Mouse (Mus musculus): ENCODE data around the gene Slc25a35. TPM values are rescaled to one million over a fixed set of nuclear protein-coding genes. Genes with fewer than 3 reads are reported as not detected.
"Not testable (repeated sequence)": the region's sequence is repeated elsewhere in the genome, so short reads cannot be mapped to it uniquely, and the experiment has no call there.

Gene Slc25a35
- polyA plus RNA-seq, 1 experiment from 2014 or later, result 4.1 TPM

DNA sequence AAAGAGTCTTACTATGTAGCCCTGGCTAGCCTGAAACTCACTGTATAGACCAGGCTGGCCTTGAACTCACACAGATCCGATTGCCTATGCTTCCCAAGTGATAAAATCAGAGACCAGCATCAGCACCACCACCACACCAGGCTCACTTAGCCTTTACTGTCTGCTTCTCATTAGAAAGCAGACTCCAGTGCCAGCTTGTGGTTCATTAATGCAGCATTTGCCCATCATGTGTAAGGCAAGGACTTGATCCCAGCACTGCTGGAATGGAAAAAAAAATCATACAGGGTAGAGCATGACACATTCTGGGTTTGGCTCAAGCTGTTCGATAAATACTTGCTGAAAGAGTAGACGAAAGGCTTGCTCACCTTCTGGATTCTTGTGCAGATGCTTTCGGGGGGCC lies 21.9 kb upstream of the Slc25a35 start:
- Histone ChIP-seq H3K4me1 (peaks cover 5% of the 10 kb centered on the region; the same call in 1 of the 2 replicates), H3K27ac (no peak overlapping the region), H3K9ac (no peak overlapping the region), H3K27me3 (peaks cover 12% of the 10 kb centered on the region), H3K9me3 (no peaks in the 10 kb centered on the region), H3K4me3 (no peak overlapping the region), H3K36me3 (no peaks in the 10 kb centered on the region), H3K4me2 (replicated peaks) (no peak overlapping the region)
- 84% methylated on average over 4 of the region's 4 CpGs for WGBS
- ATAC-seq (ENCODE audit: insufficient number of reproducible peaks, insufficient read depth, low FRiP score, low TSS enrichment), result no peak

DNA sequence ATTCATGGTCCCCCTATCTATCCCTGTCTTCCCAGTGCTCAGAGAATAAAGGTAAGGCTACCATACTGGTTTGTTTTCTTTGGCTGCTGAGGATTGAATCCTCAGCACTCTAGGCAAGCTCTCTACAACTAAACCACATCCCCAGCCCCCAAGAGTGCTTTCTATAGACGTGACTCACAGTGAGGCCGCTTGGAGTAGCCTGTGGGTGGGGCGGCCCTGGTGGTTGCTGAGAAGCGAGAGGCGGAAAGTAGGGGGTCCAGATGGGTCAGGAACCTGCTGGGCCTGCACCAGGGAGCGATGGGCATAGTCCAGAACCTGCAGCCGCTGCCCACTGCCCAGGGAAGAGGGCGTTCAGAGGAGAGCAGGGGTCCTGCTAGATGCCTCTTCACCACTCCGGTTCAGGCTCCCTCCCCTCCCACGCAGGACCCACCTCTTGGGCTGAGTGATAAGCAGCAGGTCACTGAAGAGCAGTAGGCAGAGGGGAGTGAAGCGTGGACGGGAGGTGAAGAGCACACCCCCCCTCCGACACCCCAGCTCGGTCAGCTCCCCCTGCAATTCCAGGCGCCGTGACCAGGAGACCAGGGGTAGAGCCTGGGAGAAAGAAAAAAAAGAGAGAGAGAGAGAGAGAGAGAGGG lies 21.0 kb upstream of the Slc25a35 start:
- no peak for ATAC-seq (ENCODE audit: insufficient number of reproducible peaks, insufficient read depth, low FRiP score, low TSS enrichment)
- 13% methylated on average over 16 of the region's 16 CpGs for WGBS
- Histone ChIP-seq H3K36me3 (no peaks in the 10 kb centered on the region), H3K4me1 (peaks cover 7% of the 10 kb centered on the region; the same call in 1 of the 2 replicates), H3K27me3 (peaks cover 20% of the 10 kb centered on the region), H3K4me2 (replicated peaks) (peak overlapping the region; percentile 35), H3K9ac (peak overlapping the region; percentile 29; the same call in 1 of the 2 replicates), H3K4me3 (peak overlapping the region; percentile 15), H3K9me3 (no peaks in the 10 kb centered on the region), H3K27ac (no peak overlapping the region)

DNA sequence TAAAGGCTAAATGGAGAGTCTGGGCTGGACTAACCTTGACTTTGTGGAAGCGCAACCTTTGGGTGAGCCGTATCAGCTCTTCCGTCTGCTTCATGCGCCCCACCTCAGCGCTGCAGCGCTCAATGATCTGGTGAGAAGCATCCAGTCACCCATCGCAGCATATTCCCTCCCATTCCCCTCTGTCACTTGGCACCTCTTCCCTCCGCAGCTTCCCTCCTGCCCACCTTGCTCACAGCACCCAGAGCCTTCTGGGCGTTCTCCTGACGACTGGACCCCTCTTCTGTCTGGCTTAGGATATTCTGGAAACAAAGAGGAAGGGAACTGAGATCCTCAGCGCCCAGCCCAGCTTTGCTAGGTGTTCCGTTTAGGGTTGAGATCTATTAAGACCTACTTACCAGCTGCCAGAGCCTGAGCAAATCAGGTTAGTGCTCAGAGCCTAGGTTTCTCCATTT lies 20.4 kb upstream of the Slc25a35 start:
- no peaks in the 10 kb centered on the region for H3K9me3 ChIP-seq
- no peak overlapping the region; the same call in 1 of the 2 replicates for H3K9ac ChIP-seq
- H3K27ac ChIP-seq, result no peak overlapping the region
- peaks cover 7% of the 10 kb centered on the region; the same call in 1 of the 2 replicates for H3K4me1 ChIP-seq
- peak overlapping the region; percentile 15 for H3K4me3 ChIP-seq
- peaks cover 22% of the 10 kb centered on the region for H3K27me3 ChIP-seq
- WGBS, result 7% methylated on average over 12 of the region's 12 CpGs
- H3K36me3 ChIP-seq, result no peaks in the 10 kb centered on the region
- no peak for ATAC-seq (ENCODE audit: insufficient number of reproducible peaks, insufficient read depth, low FRiP score, low TSS enrichment)
- H3K4me2 ChIP-seq (replicated peaks), result peak overlapping the region; percentile 35

DNA sequence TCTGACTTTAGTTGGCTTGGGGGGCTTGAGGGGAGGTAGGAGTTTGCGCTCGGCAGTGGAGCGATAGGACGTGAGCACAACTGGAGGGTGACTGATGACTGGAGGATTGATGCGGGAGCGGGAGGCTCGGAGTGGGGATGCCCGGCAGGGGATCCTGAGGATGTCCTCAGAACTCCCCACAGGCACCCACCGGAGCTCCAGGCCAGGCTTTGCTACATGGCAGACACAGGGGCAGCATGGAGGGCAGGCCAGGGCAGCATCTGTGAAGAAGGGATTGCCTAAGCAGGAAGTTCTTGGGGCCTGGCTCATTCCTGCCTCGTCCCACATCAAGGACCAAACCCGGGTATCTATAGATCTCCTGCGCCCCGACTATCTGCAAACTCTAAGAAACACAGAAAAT lies 14.0 kb upstream of the Slc25a35 start:
- Histone ChIP-seq H3K27ac (no peak overlapping the region), H3K4me1 (peaks cover 21% of the 10 kb centered on the region), H3K9ac (no peak overlapping the region), H3K4me3 (peak overlapping the region; percentile 36), H3K9me3 (no peaks in the 10 kb centered on the region), H3K4me2 (replicated peaks) (peak overlapping the region; percentile 58), H3K36me3 (no peaks in the 10 kb centered on the region), H3K27me3 (peaks cover 52% of the 10 kb centered on the region)
- 13% methylated on average over 13 of the region's 13 CpGs for WGBS
- no peak for ATAC-seq (ENCODE audit: insufficient number of reproducible peaks, insufficient read depth, low FRiP score, low TSS enrichment)

DNA sequence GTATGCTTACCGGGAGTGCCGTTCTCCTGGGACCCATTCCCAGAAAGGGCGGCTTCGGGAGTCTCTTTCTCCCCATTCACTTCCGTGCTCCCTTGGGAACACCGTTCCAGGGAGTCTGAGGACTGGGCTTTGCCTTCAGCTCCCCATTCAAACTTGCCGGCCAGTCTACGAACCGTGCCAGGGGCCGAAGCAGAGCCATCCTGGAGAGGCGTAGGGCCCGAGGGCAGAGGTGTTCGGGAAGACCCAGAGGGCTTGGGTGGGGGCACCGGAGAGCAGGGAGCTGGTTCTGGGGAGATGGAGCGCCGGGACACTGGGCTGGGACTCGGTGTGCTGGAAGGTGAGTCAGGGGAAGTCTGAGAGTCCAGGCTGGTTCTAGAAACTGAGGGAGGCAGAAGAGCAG lies 13.5 kb upstream of the Slc25a35 start:
- Histone ChIP-seq H3K4me1 (peaks cover 21% of the 10 kb centered on the region), H3K27ac (no peak overlapping the region), H3K36me3 (no peaks in the 10 kb centered on the region), H3K27me3 (peaks cover 52% of the 10 kb centered on the region), H3K9ac (peak overlapping the region; percentile 37), H3K9me3 (no peaks in the 10 kb centered on the region), H3K4me3 (peak overlapping the region; percentile 36), H3K4me2 (replicated peaks) (peak overlapping the region; percentile 58)
- 3% methylated on average over 17 of the region's 17 CpGs for WGBS
- ATAC-seq (ENCODE audit: insufficient number of reproducible peaks, insufficient read depth, low FRiP score, low TSS enrichment), result no peak

DNA sequence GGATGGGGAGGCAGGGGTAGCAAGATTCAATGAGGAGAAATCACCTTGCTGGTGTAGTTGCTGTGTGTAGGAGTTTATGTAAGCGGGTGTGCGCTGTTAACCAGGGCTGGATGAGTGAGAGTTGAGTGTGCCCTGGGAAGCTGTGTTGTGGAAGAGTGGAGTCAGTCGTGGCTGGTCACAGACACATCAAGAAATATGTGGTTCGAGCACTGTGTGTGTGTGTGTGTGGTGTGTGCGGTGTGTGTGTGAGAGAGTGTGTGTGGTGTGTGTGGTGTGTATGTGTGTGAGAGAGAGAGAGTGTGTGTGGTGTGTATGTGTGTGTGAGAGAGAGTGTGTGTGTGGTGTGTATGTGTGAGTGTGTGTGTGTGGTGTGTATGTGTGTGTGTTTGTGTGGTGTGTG lies 12.5 kb upstream of the Slc25a35 start:
- Histone ChIP-seq H3K4me3 (no peak overlapping the region), H3K4me2 (replicated peaks) (peak overlapping the region; percentile 58), H3K36me3 (no peaks in the 10 kb centered on the region), H3K27me3 (peaks cover 52% of the 10 kb centered on the region), H3K27ac (no peak overlapping the region), H3K4me1 (peaks cover 21% of the 10 kb centered on the region), H3K9me3 (no peaks in the 10 kb centered on the region), H3K9ac (0 out of 2 replicates have a peak overlapping the region, but pooled peaks have one; percentile 37)
- 65% methylated on average over 5 of the region's 5 CpGs for WGBS
- ATAC-seq (ENCODE audit: insufficient number of reproducible peaks, insufficient read depth, low FRiP score, low TSS enrichment), result peak; percentile 19; the same call in 1 of the 2 replicates

DNA sequence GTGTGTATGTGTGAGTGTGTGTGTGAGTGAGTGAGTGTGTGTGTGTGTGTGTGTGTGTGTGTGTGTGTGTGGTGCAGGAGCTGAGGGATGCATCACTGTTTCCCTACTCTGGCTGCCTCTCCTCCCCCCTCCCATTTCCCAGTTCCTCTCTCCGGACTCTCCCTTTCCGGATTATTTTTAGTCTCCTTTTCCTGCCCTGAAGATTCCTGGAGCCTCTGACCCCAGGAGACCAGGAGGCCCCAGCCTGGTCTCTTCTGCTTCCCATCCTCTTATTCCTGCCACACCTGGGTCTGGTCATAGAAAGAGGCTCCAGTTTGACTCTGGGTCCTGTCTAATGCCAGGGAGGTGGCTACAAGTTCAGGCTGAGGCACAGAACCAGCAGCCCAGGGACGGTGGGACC lies 11.8 kb upstream of the Slc25a35 start:
- no peaks in the 10 kb centered on the region for H3K9me3 ChIP-seq
- no peak overlapping the region for H3K9ac ChIP-seq
- peaks cover 21% of the 10 kb centered on the region for H3K4me1 ChIP-seq
- H3K36me3 ChIP-seq, result no peaks in the 10 kb centered on the region
- 37% methylated on average over 2 of the region's 3 CpGs for WGBS
- no peak for ATAC-seq (ENCODE audit: insufficient number of reproducible peaks, insufficient read depth, low FRiP score, low TSS enrichment)
- no peak overlapping the region for H3K27ac ChIP-seq
- peaks cover 50% of the 10 kb centered on the region for H3K27me3 ChIP-seq
- H3K4me2 ChIP-seq (replicated peaks), result peak overlapping the region; percentile 58; the same call in 1 of the 2 replicates
- 0 out of 2 replicates have a peak overlapping the region, but pooled peaks have one; percentile 0 for H3K4me3 ChIP-seq

DNA sequence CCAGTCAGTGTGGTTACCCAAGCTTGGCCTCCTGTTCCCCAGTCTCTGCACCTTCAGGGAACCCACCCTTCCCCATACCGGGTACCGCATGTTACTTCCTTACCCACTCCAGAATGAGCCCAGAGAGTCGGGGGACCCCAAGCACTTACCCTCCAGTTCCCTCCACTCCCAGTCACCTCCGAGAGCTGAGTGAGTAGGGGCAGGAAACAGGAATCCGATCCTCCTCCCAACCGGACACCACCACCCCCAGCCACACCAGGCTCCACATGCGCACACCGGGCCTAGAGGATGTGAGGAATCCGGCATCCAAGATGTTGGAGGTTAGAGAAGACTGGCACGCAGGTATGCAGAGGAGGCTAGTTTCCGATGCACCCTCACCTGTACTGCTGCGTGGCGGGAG lies 11.2 kb upstream of the Slc25a35 start:
- no peaks in the 10 kb centered on the region for H3K36me3 ChIP-seq
- no peak overlapping the region for H3K9ac ChIP-seq
- H3K27ac ChIP-seq, result 0 out of 2 replicates have a peak overlapping the region, but pooled peaks have one; percentile 0
- H3K27me3 ChIP-seq, result peaks cover 45% of the 10 kb centered on the region
- no peaks in the 10 kb centered on the region for H3K9me3 ChIP-seq
- 28% methylated on average over 13 of the region's 13 CpGs for WGBS
- ATAC-seq (ENCODE audit: insufficient number of reproducible peaks, insufficient read depth, low FRiP score, low TSS enrichment), result no peak
- H3K4me3 ChIP-seq, result peak overlapping the region; percentile 0; the same call in 1 of the 2 replicates
- peaks cover 20% of the 10 kb centered on the region for H3K4me1 ChIP-seq
- H3K4me2 ChIP-seq (replicated peaks), result peak overlapping the region; percentile 26

DNA sequence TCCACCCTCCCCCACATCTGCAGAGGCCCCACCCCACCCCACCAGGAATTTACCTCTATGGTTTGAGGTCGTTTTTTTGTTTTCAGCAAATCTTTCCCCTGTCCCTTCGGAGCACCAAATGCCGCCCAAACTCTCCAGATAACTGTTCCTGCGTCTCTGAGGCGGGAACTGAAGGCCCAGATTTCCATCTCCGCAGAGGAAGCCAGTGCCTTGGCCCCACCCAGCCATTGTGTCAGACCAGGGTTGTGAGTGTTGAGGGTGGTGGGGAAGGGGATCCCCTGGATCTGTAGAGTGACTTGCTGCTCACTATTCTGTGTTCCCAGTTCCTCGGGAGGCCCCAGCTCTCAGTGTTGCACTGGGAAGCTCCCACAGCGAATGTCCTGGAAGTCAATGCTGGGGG lies 10.6 kb upstream of the Slc25a35 start, which contains the start of gene Arhgef15:
Gene Arhgef15 (minus strand): TSS at position 173 of the 400 bp plus-strand sequence.
- peaks cover 41% of the 10 kb centered on the region for H3K27me3 ChIP-seq
- 0 out of 2 replicates have a peak within 1 kb of the TSS, but pooled peaks have one; percentile 0 for H3K27ac ChIP-seq
- no peak for ATAC-seq (ENCODE audit: insufficient number of reproducible peaks, insufficient read depth, low FRiP score, low TSS enrichment)
- no peaks in the 10 kb centered on the region for H3K36me3 ChIP-seq
- 34% methylated on average over 8 of the region's 8 CpGs for WGBS
- H3K9ac ChIP-seq, result no peak within 1 kb of the TSS
- peak within 1 kb of the TSS; percentile 0; the same call in 1 of the 2 replicates for H3K4me3 ChIP-seq
- peaks cover 21% of the 10 kb centered on the region for H3K4me1 ChIP-seq
- peak within 1 kb of the TSS; percentile 26 for H3K4me2 ChIP-seq (replicated peaks)
- no peaks in the 10 kb centered on the region for H3K9me3 ChIP-seq

DNA sequence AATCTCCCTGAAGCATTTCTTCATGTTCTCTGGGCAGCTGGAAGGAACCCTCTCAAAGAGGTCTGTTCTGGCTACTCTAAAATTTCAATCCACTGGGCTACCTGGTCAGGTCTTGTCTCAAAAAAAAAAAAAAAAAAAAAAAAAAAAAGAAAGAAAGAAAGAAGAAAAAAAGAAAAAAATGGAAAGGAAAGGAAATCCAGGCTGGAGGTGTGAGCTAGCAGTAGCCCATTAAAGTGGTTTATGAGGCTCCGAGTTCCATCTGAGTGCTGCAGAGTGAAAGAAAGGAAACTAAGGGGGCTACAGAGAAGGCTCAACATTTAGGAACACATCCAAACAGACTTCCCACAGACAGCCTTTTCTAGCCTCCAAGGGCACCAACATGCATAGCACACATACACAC lies 10.0 kb upstream of the Slc25a35 start:
- Histone ChIP-seq H3K27me3 (peaks cover 40% of the 10 kb centered on the region), H3K36me3 (no peaks in the 10 kb centered on the region), H3K4me1 (peaks cover 21% of the 10 kb centered on the region), H3K9me3 (no peaks in the 10 kb centered on the region), H3K4me3 (no peak overlapping the region), H3K27ac (no peak overlapping the region), H3K9ac (no peak overlapping the region), H3K4me2 (replicated peaks) (no peak overlapping the region)
- ATAC-seq (ENCODE audit: insufficient number of reproducible peaks, insufficient read depth, low FRiP score, low TSS enrichment), result no peak
- WGBS, result 92% methylated on average over 1 of the region's 1 CpGs

DNA sequence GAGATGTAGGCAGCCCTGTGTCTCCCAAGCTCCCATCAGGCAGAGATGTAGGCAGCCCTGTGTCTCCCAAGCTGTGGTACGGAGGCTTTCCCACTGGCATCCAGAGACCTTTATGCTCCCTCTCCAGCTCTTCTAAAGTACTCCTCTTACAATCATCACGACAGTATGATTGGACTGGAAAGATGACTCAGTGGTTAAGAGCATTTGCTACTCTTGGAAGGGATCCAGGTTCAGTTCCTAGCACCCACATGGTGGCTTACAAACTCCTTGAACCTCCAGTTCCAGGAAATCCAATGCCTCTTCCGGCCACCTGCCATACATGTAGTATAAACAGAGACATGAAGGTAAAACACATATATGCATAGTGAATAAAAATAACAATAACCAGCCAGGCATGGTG lies 6.3 kb upstream of the Slc25a35 start:
- H3K9me3 ChIP-seq, result no peaks in the 10 kb centered on the region
- H3K36me3 ChIP-seq, result no peaks in the 10 kb centered on the region
- 73% methylated on average over 3 of the region's 3 CpGs for WGBS
- no peak overlapping the region for H3K9ac ChIP-seq
- no peak overlapping the region for H3K4me3 ChIP-seq
- no peak for ATAC-seq (ENCODE audit: insufficient number of reproducible peaks, insufficient read depth, low FRiP score, low TSS enrichment)
- H3K27me3 ChIP-seq, result peaks cover 5% of the 10 kb centered on the region
- 0 out of 2 replicates have a peak, but pooled peaks cover 3% of the 10 kb centered on the region for H3K4me1 ChIP-seq
- no peak overlapping the region for H3K27ac ChIP-seq
- no peak overlapping the region for H3K4me2 ChIP-seq (replicated peaks)

DNA sequence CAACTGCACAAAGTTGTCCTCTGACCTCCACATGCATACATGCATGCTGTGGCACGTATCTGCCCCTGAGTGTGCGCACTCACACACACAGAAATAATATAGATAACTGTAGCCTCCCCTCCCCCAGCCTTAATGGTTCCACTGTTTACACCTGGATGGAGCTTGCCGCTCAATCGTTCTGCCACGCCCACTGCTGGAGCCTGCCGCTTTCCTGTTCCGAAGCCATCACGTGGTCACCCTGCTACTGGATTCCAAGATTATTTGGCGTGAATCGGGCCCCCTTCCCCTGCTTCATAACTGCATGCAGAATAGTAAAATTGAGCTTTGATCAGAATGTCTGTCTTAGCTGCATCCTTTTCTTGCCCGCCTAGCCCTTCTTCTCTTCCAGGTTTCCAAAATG lies 5.8 kb upstream of the Slc25a35 start:
- not testable (repeated sequence) for H3K27me3 ChIP-seq; ATAC-seq (ENCODE audit: insufficient number of reproducible peaks, insufficient read depth, low FRiP score, low TSS enrichment); H3K9me3 ChIP-seq; H3K36me3 ChIP-seq; H3K9ac ChIP-seq; H3K4me1 ChIP-seq; H3K27ac ChIP-seq; H3K4me3 ChIP-seq
- 20% methylated on average over 11 of the region's 11 CpGs for WGBS
- 0 out of 2 replicates have a peak overlapping the region, but pooled peaks have one; percentile 5 for H3K4me2 ChIP-seq (replicated peaks)

All from embryonic facial prominence, embryonic 12.5 days (tissue).